Mouse (Mus musculus) thymus, adult 2 months (tissue): ENCODE results near the gene Dcst1. TPM values are rescaled to one million over a fixed set of nuclear protein-coding genes. Genes with fewer than 3 reads are reported as not detected.

Experiments
- DNase-seq: peaks from one replicate; pipeline ENCODE4 v3.0.0; 2021
- H3K27ac ChIP-seq: fragments of 200-500 bp; 2 replicates; pipeline ENCODE4 v1.5.1; 2012; ENCODE audit warnings: low read length, control low read depth; ENCODE audit not compliant: control insufficient read depth, insufficient read depth
- H3K27me3 ChIP-seq: fragments of 200-500 bp; 2 replicates; pipeline ENCODE4 v1.6.1; 2012; ENCODE audit warnings: mild to moderate bottlenecking, low read length, moderate library complexity, mixed read lengths; ENCODE audit not compliant: control insufficient read depth, insufficient read depth
- H3K36me3 ChIP-seq: fragments of 200-500 bp; 2 replicates; pipeline ENCODE4 v1.6.1; 2012; ENCODE audit warnings: mild to moderate bottlenecking, low read length, moderate library complexity; ENCODE audit not compliant: control insufficient read depth, insufficient read depth
- H3K4me1 ChIP-seq: fragments of 200-500 bp; replicated peaks from 2 replicates; pipeline ENCODE4 v1.6.1; 2012; ENCODE audit warnings: low read length; ENCODE audit not compliant: control insufficient read depth, insufficient read depth
- H3K4me3 ChIP-seq: fragments of 200-500 bp; 2 replicates; pipeline ENCODE4 v1.5.1; 2012; ENCODE audit warnings: mild to moderate bottlenecking, low read length, control low read depth, moderate library complexity; ENCODE audit not compliant: control insufficient read depth, insufficient read depth
- CTCF ChIP-seq: fragments of 200-500 bp; IDR thresholded peaks from 2 replicates; pipeline ENCODE4 v1.5.1; 2012; ENCODE audit warnings: mild to moderate bottlenecking, control low read depth, low read length, moderate library complexity, borderline replicate concordance; ENCODE audit not compliant: control insufficient read depth, poor library complexity, insufficient read depth; ENCODE audit errors: extremely low read depth
- POLR2A ChIP-seq: fragments of 200-500 bp; IDR thresholded peaks from 2 replicates; pipeline ENCODE4 v1.6.1; 2012; ENCODE audit warnings: mild to moderate bottlenecking, low read length, control low read depth, moderate library complexity; ENCODE audit not compliant: control insufficient read depth, poor library complexity, insufficient read depth; ENCODE audit errors: extremely low read depth
- WGBS: fragments of 180-500 bp; shearing (Covaris S2); methylation state at CpG from one replicate; pipeline ENCODE4 v1.1.7; 2018; 5-methylcytosine and 5-hydroxymethylcytosine counted together
- polyA plus RNA-seq: library from polyadenylated mRNA; depleted of rRNA; stranded (reverse); fragments of >200 nt; gene quantifications from 2 replicates; pipeline ENCODE4 v1.2.3, GENCODE M21; 2012

Dcst1 gene
- polyA plus RNA-seq, 1 experiment: 0.24 TPM

- DNase-seq: peak; percentile 41
- H3K4me3 ChIP-seq: no peak overlapping the region
- peaks cover 43% of the 10 kb centered on the region for H3K4me1 ChIP-seq
- TF ChIP-seq CTCF (no peak), POLR2A (no peak)
- H3K27me3 ChIP-seq: no peaks in the 10 kb centered on the region; the same call in 1 of the 2 replicates
- H3K27ac ChIP-seq: no peak overlapping the region
- WGBS: 37% methylated on average over 31 of the region's 31 CpGs
- no peaks in the 10 kb centered on the region for H3K36me3 ChIP-seq
Observed at GRCm38 (mm10) chr3:89379388-89380131, 14.5 kb upstream of the Dcst1 start.

- no peaks in the 10 kb centered on the region for H3K36me3 ChIP-seq
- peaks cover 33% of the 10 kb centered on the region for H3K4me1 ChIP-seq
- WGBS: 5% methylated on average over 29 of the region's 29 CpGs
- DNase-seq: peak; percentile 65
- H3K4me3 ChIP-seq: peak overlapping the region; percentile 15; the same call in 1 of the 2 replicates
- H3K27me3 ChIP-seq: no peaks in the 10 kb centered on the region; the same call in 1 of the 2 replicates
- H3K27ac ChIP-seq: no peak overlapping the region
- TF ChIP-seq CTCF: peak; percentile 96
- TF ChIP-seq POLR2A: no peak
Observed at GRCm38 (mm10) chr3:89378394-89379067, 13.5 kb upstream of the Dcst1 start.

- Histone ChIP-seq H3K27me3 (no peaks in the 10 kb centered on the region; the same call in 1 of the 2 replicates), H3K36me3 (no peaks in the 10 kb centered on the region), H3K4me3 (no peak overlapping the region), H3K4me1 (peaks cover 33% of the 10 kb centered on the region), H3K27ac (no peak overlapping the region)
- no peak for DNase-seq
- WGBS: 85% methylated on average over 4 of the region's 4 CpGs
- TF ChIP-seq CTCF: no peak
- TF ChIP-seq POLR2A: no peak
Observed at GRCm38 (mm10) chr3:89377831-89378230, 12.8 kb upstream of the Dcst1 start.

- H3K4me1 ChIP-seq: peaks cover 9% of the 10 kb centered on the region
- DNase-seq: no peak
Observed at GRCm38 (mm10) chr3:89373581-89374231, 8.7 kb upstream of the Dcst1 start.

GRCm38 (mm10) chr3:89367338-89367737 is 2.3 kb upstream of the Dcst1 start:
- Histone ChIP-seq H3K27me3 (no peaks in the 10 kb centered on the region), H3K27ac (no peak overlapping the region), H3K36me3 (no peaks in the 10 kb centered on the region), H3K4me3 (no peak overlapping the region), H3K4me1 (no peaks in the 10 kb centered on the region)
- TF ChIP-seq CTCF (no peak), POLR2A (no peak)
- DNase-seq: no peak
- WGBS: 86% methylated on average over 11 of the region's 11 CpGs

More at GRCm38 (mm10) chr3:89373581-89374231, 8.7 kb upstream of the Dcst1 start:
- TF ChIP-seq POLR2A: no peak
- TF ChIP-seq CTCF: no peak
- no peaks in the 10 kb centered on the region; the same call in 1 of the 2 replicates for H3K27me3 ChIP-seq
- 65% methylated on average over 5 of the region's 5 CpGs for WGBS
- no peak overlapping the region for H3K27ac ChIP-seq
- H3K36me3 ChIP-seq: no peaks in the 10 kb centered on the region
- H3K4me3 ChIP-seq: no peak overlapping the region

- H3K36me3 ChIP-seq: no peaks in the 10 kb centered on the region
- no peak for DNase-seq
- H3K4me3 ChIP-seq: no peak overlapping the region
- 94% methylated on average over 20 of the region's 20 CpGs for WGBS
- H3K27me3 ChIP-seq: no peaks in the 10 kb centered on the region
- no peak for TF ChIP-seq CTCF
- TF ChIP-seq POLR2A: no peak
- no peak overlapping the region for H3K27ac ChIP-seq
- H3K4me1 ChIP-seq: no peaks in the 10 kb centered on the region
Observed at GRCm38 (mm10) chr3:89365486-89366414, 697 bp upstream of the Dcst1 start.
